Mouse (Mus musculus): ENCODE results near the gene Lrmda. TPM values are rescaled to one million over a fixed set of nuclear protein-coding genes. Genes with fewer than 3 reads are reported as not detected.

The Lrmda gene
- polyA plus RNA-seq, 1 experiment from 2014 or later: 0.20 TPM

GRCm38 (mm10) chr14:22288179-22288578 lies 268.7 kb downstream of the Lrmda start:
- ATAC-seq (ENCODE audit: low FRiP score) (no peak), DNase-seq (ENCODE audit: low spot score) (no peak)
- Histone ChIP-seq H3K9me3 (ENCODE audit: control insufficient read depth, low read length) (no peaks in the 10 kb centered on the region), H3K4me1 (replicated peaks; ENCODE audit: control insufficient read depth, insufficient read depth, low read length) (0 out of 2 replicates have a peak, but pooled peaks cover 2% of the 10 kb centered on the region), H3K4me2 (replicated peaks; ENCODE audit: low read depth, low read length) (no peak overlapping the region), H3K4me3 (ENCODE audit: low read depth, low read length) (no peak overlapping the region), H3K36me3 (ENCODE audit: control insufficient read depth, insufficient read depth, low read length) (no peaks in the 10 kb centered on the region), H3K27ac (ENCODE audit: low read depth, low read length) (no peak overlapping the region), H3K27me3 (ENCODE audit: control insufficient read depth, insufficient read depth, low read length) (no peaks in the 10 kb centered on the region), H3K9ac (ENCODE audit: low read depth, low read length) (no peak overlapping the region)
- WGBS: 52% methylated on average over 10 of the region's 10 CpGs

GRCm38 (mm10) chr14:22289380-22289922 lies 269.9 kb downstream of the Lrmda start:
- ATAC-seq (ENCODE audit: low FRiP score): no peak
- 0 out of 2 replicates have a peak, but pooled peaks cover 2% of the 10 kb centered on the region for H3K4me1 ChIP-seq (replicated peaks; ENCODE audit: control insufficient read depth, insufficient read depth, low read length)
- H3K4me3 ChIP-seq (ENCODE audit: low read depth, low read length): no peak overlapping the region
- H3K36me3 ChIP-seq (ENCODE audit: control insufficient read depth, insufficient read depth, low read length): no peaks in the 10 kb centered on the region
- H3K27ac ChIP-seq (ENCODE audit: low read depth, low read length): no peak overlapping the region
- H3K9me3 ChIP-seq (ENCODE audit: control insufficient read depth, low read length): no peaks in the 10 kb centered on the region
- H3K9ac ChIP-seq (ENCODE audit: low read depth, low read length): no peak overlapping the region
- no peaks in the 10 kb centered on the region for H3K27me3 ChIP-seq (ENCODE audit: control insufficient read depth, insufficient read depth, low read length)
- H3K4me2 ChIP-seq (replicated peaks; ENCODE audit: low read depth, low read length): no peak overlapping the region
- WGBS: 70% methylated on average over 15 of the region's 15 CpGs
- DNase-seq (ENCODE audit: low spot score): no peak

GRCm38 (mm10) chr14:22294371-22294770 lies 274.9 kb downstream of the Lrmda start:
- Histone ChIP-seq H3K4me3 (ENCODE audit: low read depth, low read length) (no peak overlapping the region), H3K27ac (ENCODE audit: low read depth, low read length) (no peak overlapping the region), H3K27me3 (ENCODE audit: control insufficient read depth, insufficient read depth, low read length) (no peaks in the 10 kb centered on the region), H3K4me2 (replicated peaks; ENCODE audit: low read depth, low read length) (no peak overlapping the region), H3K4me1 (replicated peaks; ENCODE audit: control insufficient read depth, insufficient read depth, low read length) (no peaks in the 10 kb centered on the region), H3K9me3 (ENCODE audit: control insufficient read depth, low read length) (no peaks in the 10 kb centered on the region), H3K36me3 (ENCODE audit: control insufficient read depth, insufficient read depth, low read length) (no peaks in the 10 kb centered on the region), H3K9ac (ENCODE audit: low read depth, low read length) (no peak overlapping the region)
- 81% methylated on average over 4 of the region's 4 CpGs for WGBS
- DNase-seq (ENCODE audit: low spot score) (no peak), ATAC-seq (ENCODE audit: low FRiP score) (no peak)

- Histone ChIP-seq H3K4me1 (replicated peaks; ENCODE audit: control insufficient read depth, insufficient read depth, low read length) (no peaks in the 10 kb centered on the region), H3K9ac (ENCODE audit: low read depth, low read length) (no peak overlapping the region), H3K27me3 (ENCODE audit: control insufficient read depth, insufficient read depth, low read length) (no peaks in the 10 kb centered on the region), H3K27ac (ENCODE audit: low read depth, low read length) (no peak overlapping the region), H3K4me3 (ENCODE audit: low read depth, low read length) (no peak overlapping the region), H3K9me3 (ENCODE audit: control insufficient read depth, low read length) (no peaks in the 10 kb centered on the region), H3K4me2 (replicated peaks; ENCODE audit: low read depth, low read length) (no peak overlapping the region), H3K36me3 (ENCODE audit: control insufficient read depth, insufficient read depth, low read length) (no peaks in the 10 kb centered on the region)
- no peak for DNase-seq (ENCODE audit: low spot score)
- 61% methylated on average over 3 of the region's 3 CpGs for WGBS
- ATAC-seq (ENCODE audit: low FRiP score): no peak
These were observed 277.2 kb downstream of the Lrmda start for GRCm38 (mm10) chr14:22296655-22297239.

- Histone ChIP-seq H3K9me3 (ENCODE audit: control insufficient read depth, low read length) (no peaks in the 10 kb centered on the region), H3K9ac (ENCODE audit: low read depth, low read length) (no peak overlapping the region), H3K27ac (ENCODE audit: low read depth, low read length) (no peak overlapping the region), H3K4me2 (replicated peaks; ENCODE audit: low read depth, low read length) (no peak overlapping the region), H3K36me3 (ENCODE audit: control insufficient read depth, insufficient read depth, low read length) (no peaks in the 10 kb centered on the region), H3K4me3 (ENCODE audit: low read depth, low read length) (no peak overlapping the region), H3K4me1 (replicated peaks; ENCODE audit: control insufficient read depth, insufficient read depth, low read length) (no peaks in the 10 kb centered on the region), H3K27me3 (ENCODE audit: control insufficient read depth, insufficient read depth, low read length) (no peaks in the 10 kb centered on the region)
- DNase-seq (ENCODE audit: low spot score) (no peak), ATAC-seq (ENCODE audit: low FRiP score) (no peak)
- 72% methylated on average over 5 of the region's 5 CpGs for WGBS
These were observed 287.2 kb downstream of the Lrmda start for GRCm38 (mm10) chr14:22306759-22307158.

GRCm38 (mm10) chr14:22308059-22308458 lies 288.5 kb downstream of the Lrmda start:
- Histone ChIP-seq H3K27me3 (ENCODE audit: control insufficient read depth, insufficient read depth, low read length) (no peaks in the 10 kb centered on the region), H3K36me3 (ENCODE audit: control insufficient read depth, insufficient read depth, low read length) (no peaks in the 10 kb centered on the region), H3K4me3 (ENCODE audit: low read depth, low read length) (no peak overlapping the region), H3K9ac (ENCODE audit: low read depth, low read length) (no peak overlapping the region), H3K4me2 (replicated peaks; ENCODE audit: low read depth, low read length) (no peak overlapping the region), H3K9me3 (ENCODE audit: control insufficient read depth, low read length) (no peaks in the 10 kb centered on the region), H3K27ac (ENCODE audit: low read depth, low read length) (no peak overlapping the region), H3K4me1 (replicated peaks; ENCODE audit: control insufficient read depth, insufficient read depth, low read length) (no peaks in the 10 kb centered on the region)
- ATAC-seq (ENCODE audit: low FRiP score) (no peak), DNase-seq (ENCODE audit: low spot score) (no peak)
- WGBS: 66% methylated on average over 6 of the region's 6 CpGs

- DNase-seq (ENCODE audit: low spot score): no peak
- Histone ChIP-seq H3K9ac (ENCODE audit: low read depth, low read length) (no peak overlapping the region), H3K9me3 (ENCODE audit: control insufficient read depth, low read length) (no peaks in the 10 kb centered on the region), H3K4me1 (replicated peaks; ENCODE audit: control insufficient read depth, insufficient read depth, low read length) (no peaks in the 10 kb centered on the region), H3K27ac (ENCODE audit: low read depth, low read length) (no peak overlapping the region), H3K27me3 (ENCODE audit: control insufficient read depth, insufficient read depth, low read length) (no peaks in the 10 kb centered on the region), H3K4me2 (replicated peaks; ENCODE audit: low read depth, low read length) (no peak overlapping the region), H3K4me3 (ENCODE audit: low read depth, low read length) (no peak overlapping the region), H3K36me3 (ENCODE audit: control insufficient read depth, insufficient read depth, low read length) (no peaks in the 10 kb centered on the region)
- 94% methylated on average over 1 of the region's 1 CpGs for WGBS
- no peak for ATAC-seq (ENCODE audit: low FRiP score)
These were observed 303.5 kb downstream of the Lrmda start for GRCm38 (mm10) chr14:22323058-22323457.

- H3K27ac ChIP-seq (ENCODE audit: low read depth, low read length): no peak overlapping the region
- no peaks in the 10 kb centered on the region for H3K27me3 ChIP-seq (ENCODE audit: control insufficient read depth, insufficient read depth, low read length)
- H3K9ac ChIP-seq (ENCODE audit: low read depth, low read length): no peak overlapping the region
- no peaks in the 10 kb centered on the region for H3K4me1 ChIP-seq (replicated peaks; ENCODE audit: control insufficient read depth, insufficient read depth, low read length)
- 92% methylated on average over 7 of the region's 7 CpGs for WGBS
- no peak overlapping the region for H3K4me2 ChIP-seq (replicated peaks; ENCODE audit: low read depth, low read length)
- no peaks in the 10 kb centered on the region for H3K36me3 ChIP-seq (ENCODE audit: control insufficient read depth, insufficient read depth, low read length)
- DNase-seq (ENCODE audit: low spot score) (no peak), ATAC-seq (ENCODE audit: low FRiP score) (no peak)
- H3K4me3 ChIP-seq (ENCODE audit: low read depth, low read length): no peak overlapping the region
- no peaks in the 10 kb centered on the region for H3K9me3 ChIP-seq (ENCODE audit: control insufficient read depth, low read length)
These were observed 304.2 kb downstream of the Lrmda start for GRCm38 (mm10) chr14:22323530-22324292.

Data from hindbrain, embryonic 11.5 days (tissue).